Mouse (Mus musculus): ENCODE measurements at regions not wholly inside any gene's neighbourhood (a gene's known extent, or its start where the extent isn't known, plus 50 kb on each side); places are given as distances from the start of the nearest gene placed in this dataset.

DNA sequence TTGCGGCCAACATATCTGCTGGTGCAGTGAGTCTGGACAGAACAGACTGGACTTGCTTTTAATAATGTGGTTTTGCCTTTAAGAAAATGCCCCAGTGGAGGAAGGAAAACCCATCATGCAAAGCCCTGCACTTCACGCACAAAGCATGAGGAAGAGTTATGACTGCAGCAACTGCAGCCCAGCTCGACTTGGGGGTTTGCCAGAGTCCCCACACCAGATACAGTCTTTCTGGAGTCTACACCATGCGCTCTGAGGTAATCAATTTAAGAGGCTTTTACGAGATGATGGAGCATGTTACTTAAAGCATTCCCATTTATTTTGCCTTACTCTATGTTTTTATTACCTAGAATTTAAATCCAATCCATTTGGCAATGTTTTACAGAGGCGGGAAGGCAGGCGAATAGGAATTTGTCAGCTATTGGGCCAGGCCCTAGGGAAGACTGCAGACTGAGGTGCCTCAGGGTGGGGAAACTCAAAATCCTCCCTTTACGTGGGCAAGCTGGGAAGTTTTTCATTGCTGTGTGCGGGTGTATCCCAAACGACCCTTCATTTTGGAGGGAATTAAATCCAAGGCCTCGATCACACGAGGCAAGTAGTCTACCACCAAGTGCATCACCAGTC lies 53.2 kb upstream of the Siah3 start:
- TF ChIP-seq POLR2A (IDR thresholded peaks at IDR 0.05; ENCODE audit: borderline replicate concordance, extremely low read depth, insufficient read depth, insufficient read length, poor library complexity, severe bottlenecking), result no peak
- no peak for TF ChIP-seq CTCF (IDR thresholded peaks at IDR 0.05; ENCODE audit: borderline replicate concordance, extremely low read depth, insufficient read depth, insufficient read length)

All from brain, embryonic 14.5 days (tissue).